Mouse (Mus musculus) hindlimb bud, embryonic 11.5 days (tissue): ENCODE data around the gene Cpn1.
"Not testable (repeated sequence)": the region's sequence is repeated elsewhere in the genome, so short reads cannot be mapped to it uniquely, and the experiment has no call there.

ENCODE experiments used
- DNase-seq: peaks from one replicate; pipeline ENCODE4 v3.0.0-alpha.2; 2012; ENCODE audit warnings: low read depth, low spot score; ENCODE audit errors: extremely low spot score

The Cpn1 gene

DNA sequence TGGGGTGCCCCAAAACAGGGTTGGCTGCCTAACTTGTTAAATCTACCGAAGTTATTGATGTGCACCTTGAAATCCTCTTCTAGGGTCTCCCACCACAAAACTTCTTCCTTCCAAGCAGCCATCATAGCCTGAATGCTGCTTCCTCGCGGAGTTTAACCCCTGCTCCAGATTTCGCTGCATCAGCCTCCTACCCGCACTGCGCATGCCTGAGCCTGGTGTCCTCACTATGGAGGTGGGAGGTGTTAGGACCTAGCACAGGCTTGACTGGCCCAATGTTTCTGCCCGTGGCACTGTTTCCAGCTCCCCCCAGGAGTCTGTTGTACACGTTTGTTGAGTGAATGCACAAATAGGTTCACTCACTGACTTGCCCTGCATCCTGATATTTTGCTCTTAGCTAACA is 4.0 kb upstream of the Cpn1 start:
- DNase-seq, result no peak

DNA sequence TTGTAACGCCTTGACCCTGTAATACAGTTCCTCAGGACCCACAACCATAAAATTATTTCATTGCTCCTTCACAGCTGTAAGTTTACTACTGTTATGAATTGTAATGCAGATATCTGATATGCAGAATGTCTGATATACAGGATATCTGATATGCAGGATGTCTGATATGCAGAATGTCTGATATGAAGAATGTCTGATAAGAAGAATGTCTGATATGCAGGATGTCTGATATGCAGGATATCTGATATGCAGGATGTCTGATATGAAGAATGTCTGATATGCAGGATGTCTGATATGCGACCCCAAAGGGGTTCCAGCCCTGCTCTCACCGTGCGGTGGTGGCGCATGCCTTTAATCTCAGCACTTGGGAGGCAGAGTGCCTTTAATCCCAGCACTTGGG is 4.4 kb downstream of the Cpn1 start:
- no peak for DNase-seq

DNA sequence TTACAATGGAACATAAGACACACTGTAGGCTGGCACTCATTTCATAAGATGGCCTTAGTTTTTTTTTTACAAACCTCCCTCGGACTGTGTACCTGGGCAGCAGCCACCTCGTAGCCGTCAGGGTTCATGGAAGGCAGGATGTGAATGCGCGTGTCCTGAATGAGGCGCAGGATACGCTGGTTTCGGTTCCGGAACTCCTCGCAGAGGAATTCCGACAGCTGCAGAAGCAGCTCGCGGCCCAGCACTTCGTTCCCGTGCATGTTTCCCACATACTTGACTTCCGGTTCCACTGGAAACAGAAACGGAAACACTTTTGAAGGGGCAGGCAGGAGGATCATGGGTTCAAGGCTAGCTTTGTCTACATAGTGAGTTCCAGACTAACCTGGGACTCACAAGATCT is 5.6 kb downstream of the Cpn1 start:
- DNase-seq, result no peak

DNA sequence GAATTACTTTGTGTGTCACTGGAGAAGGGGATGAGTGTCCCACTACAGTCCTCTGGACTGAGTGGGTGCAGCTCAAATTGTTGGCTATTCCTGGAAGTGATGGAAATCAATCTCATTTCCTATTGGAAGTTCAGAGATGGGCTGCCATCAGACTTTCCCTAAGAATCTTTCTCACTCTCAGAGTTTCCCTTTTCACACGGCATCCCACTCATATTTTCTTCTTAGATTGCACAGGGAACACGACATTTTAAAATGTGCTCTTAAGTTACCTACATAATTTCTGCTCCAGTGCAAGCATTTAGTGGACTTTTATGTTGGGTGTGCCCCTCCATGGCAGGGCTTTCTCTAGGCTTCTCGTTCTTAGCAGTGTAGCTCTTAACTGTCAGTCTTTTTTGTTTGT is 8.6 kb downstream of the Cpn1 start:
- no peak for DNase-seq

DNA sequence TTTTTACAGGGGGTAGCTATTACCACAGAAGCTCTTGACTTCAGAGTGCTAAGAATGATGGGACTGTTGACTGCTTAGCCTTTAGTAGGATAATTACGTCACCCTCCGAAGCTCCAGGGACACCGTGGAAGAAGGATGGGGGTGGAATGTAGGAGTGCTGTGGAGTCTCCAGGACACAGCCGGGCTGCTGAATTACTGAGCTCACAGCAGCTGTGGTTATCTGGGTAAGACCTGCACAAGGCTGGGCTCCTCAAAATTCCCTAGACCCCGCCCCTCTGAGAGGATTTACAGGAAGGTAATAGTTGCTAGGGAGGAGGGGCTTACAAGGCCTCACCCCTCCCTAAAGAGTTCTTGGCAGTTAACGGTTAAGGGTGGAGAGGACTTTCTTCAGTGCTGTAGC is 9.7 kb downstream of the Cpn1 start:
- no peak for DNase-seq

DNA sequence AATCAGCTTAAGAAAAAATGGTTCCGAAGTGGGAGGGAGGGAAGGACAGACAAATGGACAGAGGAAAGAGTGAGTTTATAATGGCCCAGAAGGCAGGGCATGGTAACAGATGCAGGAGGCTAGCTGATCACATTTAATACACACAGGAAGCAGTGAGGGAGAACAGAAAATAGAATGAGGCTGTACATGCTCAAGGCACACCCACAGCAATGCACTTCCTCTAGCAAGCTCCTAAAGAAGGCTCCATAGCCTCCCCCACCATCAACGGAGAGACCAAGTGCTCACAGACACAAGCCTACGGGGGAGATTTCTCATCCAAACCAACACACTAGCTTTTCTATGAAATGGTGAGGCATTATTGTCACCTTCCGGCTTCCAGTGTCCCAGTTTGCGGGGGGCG is 12.1 kb downstream of the Cpn1 start:
- no peak for DNase-seq

DNA sequence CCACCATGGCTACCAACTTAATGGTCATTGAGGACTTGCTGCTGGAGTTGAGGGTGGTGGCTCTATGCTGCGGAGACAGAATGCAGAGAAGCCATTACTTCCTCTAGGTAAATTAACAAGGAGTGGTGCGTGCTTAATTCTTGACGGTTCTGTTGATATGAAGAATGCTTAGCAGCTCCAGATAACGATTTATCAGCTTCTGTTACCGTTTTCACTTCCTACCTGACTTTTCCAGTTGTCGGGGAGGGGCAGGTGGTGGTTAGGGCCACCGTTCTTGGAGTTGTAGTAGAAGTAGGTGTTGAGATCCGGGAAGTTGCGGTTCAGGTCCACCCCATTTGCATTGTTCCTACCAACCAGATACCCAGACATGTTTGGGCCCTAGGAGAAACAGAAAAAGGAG is 12.6 kb downstream of the Cpn1 start:
- DNase-seq, result no peak

DNA sequence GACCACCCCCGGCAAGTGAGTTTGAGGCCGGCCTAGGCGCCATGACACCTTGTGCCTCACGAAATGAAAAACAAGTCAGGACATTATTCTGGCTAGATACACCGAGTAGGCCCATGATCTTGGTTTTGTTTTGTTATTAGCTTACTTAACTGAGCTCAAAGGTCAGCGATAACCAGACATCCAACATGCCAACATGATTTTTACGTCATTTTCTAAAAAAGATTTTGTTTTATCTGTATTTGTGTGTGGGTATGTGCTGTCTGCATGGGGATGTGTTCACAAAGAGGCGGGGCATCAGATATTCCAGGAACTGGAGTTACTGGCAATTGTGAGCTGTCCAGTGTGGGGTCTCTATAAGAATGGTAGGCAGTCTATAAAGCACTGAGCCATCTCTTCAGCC is 14.2 kb downstream of the Cpn1 start:
- DNase-seq, result no peak

DNA sequence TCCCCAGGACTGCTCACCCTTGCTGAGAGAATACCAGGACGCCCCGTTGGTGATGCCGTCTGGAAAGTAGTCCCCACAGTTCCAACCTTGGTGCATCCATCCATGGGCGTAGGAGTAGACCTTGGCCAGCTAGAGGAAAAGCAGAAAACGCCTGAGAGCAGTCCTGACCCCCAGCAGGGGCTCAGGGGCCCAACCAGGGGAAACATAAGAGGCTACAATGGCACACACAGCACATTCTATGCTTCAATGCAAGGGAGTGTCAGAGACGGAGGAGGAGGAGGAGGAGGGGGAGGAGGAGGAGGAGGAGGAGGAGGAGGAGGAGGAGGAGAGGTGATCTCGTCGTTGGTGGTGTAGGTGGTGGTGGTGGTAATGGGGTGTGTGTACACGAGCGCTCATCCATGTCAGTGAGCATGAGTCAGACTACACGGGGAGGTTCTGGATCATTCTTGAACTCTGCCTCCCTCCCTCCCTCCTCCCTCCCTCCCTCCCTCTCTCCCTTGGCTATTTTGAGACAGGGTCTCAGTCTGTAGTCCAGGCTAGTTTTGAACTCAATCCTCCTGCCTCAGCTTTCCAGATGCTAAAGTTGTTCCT is 17.8 kb downstream of the Cpn1 start:
- DNase-seq, result no peak

DNA sequence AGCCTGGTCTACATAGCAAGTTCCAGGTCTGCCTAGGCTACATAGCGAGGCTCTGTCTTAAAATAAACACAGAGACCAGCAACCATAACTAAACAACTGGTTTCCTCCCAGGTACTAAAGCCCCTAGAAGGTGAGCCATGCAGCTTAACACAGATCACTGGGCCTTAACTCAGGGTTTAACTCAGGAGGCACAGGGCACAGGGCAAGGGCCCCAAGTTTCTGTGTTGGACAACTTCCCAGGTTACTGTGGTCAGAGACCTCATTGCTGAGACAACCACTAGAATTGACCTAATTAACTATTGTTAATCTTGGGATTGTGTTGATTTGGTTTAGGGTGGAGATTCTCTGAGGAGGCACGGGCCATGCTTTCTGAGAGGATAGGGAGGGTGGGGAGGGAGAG is 19.9 kb downstream of the Cpn1 start:
- DNase-seq, result no peak

DNA sequence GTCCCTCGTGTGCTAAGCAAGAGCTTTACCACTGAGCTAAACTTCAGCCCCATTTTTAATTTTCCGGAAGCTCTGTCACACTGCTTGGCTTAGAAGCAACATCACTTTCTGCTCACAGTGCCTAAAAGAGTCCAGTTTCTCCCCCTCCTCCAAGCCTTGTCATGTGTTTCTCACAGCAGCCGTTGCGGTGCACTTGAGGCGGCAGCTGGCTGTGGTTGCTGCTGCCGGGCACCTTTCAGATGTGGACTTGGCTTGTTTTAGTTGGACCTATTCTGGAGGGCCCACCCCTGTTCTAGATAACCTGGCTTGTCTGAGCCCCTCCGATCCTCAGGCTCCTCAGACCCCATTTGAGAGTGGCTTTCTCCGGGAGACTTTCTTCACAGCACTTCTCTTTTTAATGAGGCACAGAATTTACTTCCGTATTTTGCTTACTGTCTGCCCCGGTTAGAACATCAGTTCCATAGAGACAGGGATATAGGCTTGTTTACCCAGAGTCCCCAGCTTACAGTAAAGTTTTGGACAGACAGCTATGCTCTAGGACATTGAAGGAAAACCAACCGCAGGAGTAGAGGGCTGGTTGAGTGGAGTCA is 20.8 kb downstream of the Cpn1 start:
- no peak for DNase-seq

DNA sequence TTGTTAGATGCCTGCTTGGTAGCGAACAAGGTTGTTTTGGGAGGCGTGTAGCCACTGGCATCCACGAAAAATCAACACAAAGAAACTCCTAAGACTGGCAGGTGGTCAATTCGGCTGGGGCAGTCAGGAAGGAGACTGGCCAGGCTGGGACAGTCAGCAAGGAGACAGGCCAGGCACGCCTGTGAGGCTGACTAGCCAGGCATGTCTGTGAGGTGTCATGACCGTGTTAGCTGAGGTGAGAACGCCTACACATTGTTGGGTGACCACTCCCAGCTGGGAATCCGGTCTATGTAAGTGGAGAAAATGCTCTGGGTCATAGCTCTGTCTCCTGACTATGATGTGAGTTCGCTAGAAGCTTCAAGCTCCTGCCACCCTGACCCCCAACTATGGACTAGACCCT is 23.6 kb downstream of the Cpn1 start:
- no peak for DNase-seq

DNA sequence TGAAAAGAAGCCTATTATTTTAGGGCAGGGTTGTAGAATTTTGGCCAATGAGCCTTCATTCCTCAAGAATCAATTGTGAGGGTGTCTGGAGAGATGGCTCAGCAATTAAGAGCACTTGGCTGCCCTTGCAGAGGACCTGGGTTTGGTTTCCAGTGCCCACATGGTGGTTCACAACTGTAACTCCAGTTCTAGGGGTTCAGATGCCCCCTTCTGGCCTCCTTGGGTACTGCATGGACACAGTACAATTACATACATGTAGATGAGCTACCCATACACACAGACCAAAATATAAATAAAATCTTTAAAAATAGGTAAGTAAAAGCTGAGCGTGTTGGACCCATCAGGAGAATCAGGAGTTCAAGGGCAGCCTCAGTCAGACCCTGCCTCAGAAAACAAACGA is 25.2 kb downstream of the Cpn1 start:
- DNase-seq, result no peak

DNA sequence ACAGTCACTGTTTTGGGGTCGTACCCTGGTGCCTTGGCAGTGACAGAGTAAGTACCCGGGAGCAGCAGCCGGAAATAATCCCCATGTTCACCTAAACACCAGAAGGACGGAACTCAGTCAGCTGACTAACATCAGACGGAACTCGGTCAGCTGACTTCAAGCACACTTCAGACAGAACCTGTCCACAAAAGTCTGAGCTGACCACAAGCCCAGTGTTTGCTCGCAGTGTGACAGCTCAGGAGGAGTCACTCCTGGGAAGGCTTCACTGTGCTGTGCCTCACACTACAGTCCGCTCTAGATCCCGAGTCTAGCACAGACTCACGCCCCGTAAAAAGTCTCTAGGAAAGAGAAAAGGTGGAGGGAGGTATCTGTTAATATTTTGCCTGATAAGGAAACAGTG is 26.3 kb downstream of the Cpn1 start:
- no peak for DNase-seq

DNA sequence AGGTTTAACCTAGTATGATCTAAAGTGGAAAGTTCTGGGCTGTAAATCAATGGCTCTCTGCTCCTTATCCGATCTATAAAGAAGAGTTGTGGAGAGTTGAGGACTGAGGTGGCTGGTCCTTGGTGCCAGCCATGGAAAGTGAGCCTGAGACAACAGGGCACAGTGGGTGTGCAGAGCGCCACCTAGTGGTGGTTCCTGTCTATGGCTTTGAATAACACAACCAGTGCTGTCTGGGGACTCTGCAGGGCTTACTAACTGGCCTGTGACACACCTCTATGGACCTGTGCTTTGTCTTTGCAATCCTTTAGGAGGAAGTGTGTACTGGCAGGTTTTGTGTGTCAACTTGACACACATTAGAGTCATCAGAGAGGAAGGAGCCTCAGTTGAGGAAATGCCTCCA is 27.2 kb downstream of the Cpn1 start:
- DNase-seq, result no peak

DNA sequence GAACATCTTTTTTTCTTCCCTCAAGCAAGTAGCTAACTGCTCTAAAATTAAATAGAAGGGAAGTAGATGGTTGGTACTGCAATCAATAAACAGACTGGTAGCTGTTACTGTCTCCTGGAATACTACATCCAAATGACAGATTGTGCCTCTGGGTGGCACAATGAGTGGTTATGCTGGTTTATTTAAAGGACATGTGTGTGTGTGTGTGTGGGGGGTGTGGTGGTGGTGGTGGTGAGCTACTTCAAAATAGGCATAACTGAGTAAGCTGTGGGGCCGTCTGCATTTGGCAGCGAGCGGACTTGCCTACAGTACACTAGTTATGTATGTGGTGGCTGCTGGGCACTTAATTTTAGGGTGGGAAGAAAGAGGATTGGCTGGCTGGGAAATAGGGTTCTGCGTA is 28.5 kb downstream of the Cpn1 start:
- DNase-seq, result no peak

DNA sequence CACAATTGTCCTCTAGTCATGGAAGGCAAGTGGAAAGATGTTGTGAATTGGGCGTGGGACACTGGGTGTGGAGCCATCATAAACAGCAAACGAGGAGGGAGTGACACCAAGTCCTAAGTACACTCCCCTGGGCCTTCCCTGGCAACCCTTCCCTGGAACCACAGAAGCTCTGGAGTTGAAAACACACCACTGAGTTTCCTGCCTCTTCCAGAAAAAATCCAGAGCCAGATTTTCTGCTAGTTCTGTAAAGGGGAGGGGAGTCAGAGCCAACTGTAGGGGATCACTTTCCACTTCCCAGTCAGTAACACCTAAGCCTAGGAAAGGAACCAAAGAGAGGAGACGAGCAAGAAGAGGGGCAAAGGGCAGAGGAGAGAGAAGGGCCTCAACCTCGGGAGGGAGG is 29.0 kb downstream of the Cpn1 start:
- DNase-seq, result no peak

DNA sequence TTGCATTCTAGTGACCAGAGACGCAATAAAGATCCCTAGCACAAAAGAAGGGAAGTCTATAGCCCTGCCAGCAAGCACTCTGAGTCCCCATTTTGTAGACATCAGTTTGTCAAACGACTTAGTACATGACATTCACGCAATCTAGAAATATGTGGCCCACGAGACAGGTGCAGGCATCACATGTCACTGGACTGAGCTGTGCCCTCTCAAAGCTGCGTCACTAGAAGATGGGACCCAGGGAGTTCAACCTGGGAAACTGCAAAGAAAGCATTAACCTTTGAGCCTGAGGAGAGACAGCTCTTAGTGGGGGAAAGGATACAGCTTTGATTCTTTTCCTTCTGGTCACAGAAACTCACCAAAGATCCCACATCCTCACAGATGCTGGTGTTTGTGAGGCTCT is 31.1 kb downstream of the Cpn1 start:
- DNase-seq, result no peak

DNA sequence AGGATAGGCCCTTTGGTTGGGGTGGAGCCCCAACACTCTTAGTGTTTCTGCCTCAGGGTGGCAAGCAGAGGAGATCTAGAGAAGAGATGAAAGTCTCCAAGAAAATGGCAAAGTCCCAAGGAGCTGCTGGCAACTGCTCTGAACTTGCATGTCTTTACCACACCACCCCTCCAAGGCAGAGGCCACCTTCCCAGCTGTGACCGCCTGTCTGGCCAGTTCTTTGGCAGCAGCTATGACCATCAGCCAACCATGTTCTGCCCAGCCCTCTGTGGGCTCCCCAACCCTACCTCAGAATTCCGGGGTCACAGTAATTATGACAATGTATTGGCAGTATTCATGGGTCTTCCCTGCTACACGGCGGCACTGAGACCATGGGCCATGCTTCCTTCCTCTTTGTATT is 31.5 kb downstream of the Cpn1 start:
- DNase-seq, result no peak

DNA sequence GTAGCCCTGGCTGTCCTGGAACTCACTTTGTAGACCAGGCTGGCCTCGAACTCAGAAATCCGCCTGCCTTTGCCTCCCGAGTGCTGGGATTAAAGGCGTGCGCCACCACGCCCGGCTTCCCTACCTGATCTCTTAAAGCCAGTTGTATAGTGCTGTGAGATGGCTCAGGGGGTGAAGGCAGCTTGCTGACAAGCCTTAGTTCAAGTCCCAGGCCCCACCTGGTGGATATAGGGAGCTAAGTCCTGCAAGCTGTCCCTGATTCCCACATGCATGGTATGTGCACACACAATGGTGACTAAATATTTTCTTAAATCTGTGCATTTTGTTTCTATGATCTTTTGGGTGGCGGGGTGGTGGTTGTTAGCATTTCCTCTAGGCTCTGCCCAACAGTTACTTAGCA is 33.4 kb downstream of the Cpn1 start:
- not testable (repeated sequence) for DNase-seq

DNA sequence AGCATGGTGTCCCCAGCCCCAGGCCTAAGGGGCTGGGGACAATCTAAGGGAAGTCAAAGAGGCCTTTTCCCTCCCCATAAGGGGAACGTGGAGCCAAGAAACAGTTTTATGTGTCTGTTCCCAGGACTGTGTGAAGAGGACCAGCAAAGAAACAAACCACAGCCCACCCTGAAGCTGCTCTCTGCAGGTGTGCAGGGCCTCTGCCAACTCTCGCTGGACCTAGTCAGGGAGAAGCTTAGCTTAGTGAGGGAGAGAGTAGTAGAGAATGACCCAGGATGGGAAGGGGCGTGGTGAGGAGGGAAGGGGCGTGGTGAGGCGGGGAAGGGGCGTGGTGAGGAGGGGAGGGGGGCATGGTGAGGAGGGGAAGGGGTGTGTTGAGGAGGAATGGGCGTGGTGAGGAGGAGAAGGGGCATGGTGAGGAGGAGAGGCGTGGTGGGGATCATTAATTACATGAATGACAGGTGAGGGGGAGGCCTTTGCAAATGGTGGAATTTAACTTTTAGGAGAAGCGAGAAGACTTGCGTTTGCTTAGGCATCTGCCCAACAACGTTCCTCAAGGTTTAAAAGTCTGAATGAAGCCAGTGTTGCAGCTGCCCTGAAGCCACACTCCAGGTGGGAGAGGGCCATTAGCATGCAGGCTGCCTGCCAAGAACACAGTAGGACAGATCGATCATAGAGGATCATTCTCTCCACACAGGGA is 37.1 kb downstream of the Cpn1 start:
- no peak for DNase-seq

DNA sequence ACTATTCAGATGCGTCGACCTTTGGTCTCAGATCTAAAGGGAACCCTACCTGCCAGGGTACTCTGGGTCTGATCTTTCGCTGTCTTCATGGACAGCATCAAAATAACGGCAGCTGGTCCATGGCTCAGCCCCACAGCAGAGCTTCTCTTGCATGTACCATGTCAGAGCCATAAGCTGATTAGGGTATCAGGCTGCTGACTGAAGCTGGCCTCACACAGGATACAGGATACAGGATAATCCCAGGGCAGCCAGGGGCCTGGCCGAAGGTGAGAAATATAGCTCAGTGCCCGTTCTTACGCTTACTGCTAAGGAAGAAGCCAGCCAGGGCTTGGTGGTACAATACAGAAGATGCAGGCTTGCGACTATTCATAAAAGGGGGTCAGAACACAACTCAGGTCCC is 41.8 kb downstream of the Cpn1 start:
- DNase-seq, result no peak

DNA sequence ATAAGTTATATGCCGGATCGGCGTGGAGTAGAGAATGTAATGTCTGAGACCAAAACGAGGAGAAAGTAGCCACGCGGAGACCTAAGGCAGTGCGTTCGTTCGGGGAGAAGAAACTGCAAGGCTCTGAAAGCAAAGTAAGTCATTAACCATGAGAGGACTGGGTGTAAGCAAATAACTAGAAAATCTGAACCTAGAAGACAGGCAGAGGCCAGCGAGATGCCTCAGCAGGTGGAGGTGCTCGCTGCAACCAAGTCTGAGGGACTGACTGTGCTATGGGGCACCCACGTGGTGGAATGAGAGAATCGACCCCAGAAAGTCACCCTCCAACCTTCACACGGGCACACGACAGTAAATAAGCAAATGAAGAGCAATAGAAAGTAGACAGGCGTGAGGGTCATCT is 43.3 kb downstream of the Cpn1 start:
- no peak for DNase-seq
